Mouse (Mus musculus) CH12.LX (cell line): ENCODE data around the gene Setd6. TPM values are rescaled to one million over a fixed set of nuclear protein-coding genes. Genes with fewer than 3 reads are reported as not detected.

Source experiments
- DNase-seq: peaks from one replicate; pipeline ENCODE4 v3.0.0-alpha.2; 2013; ENCODE audit errors: extremely low read depth
- H3K27ac ChIP-seq: 2 replicates; pipeline ENCODE4 v1.5.1; 2012; ENCODE audit warnings: low read depth, mild to moderate bottlenecking, control low read depth, moderate library complexity; ENCODE audit not compliant: insufficient read depth
- H3K27me3 ChIP-seq: replicated peaks from 2 replicates; pipeline ENCODE3; 2012; ENCODE audit warnings: inconsistent platforms
- H3K36me3 ChIP-seq, 2 experiments: replicated peaks in 1 of 2; 2 replicates each; pipeline versions ENCODE3 to v1.6.1; 2012; ENCODE audit warnings: inconsistent platforms in 1 of 2, low read length in 1 of 2, mild to moderate bottlenecking in 1 of 2, mixed read lengths in 1 of 2, moderate library complexity in 1 of 2; ENCODE audit not compliant: control insufficient read depth in 1 of 2, insufficient read depth in 1 of 2
- H3K4me1 ChIP-seq, 2 experiments: 2 replicates each; pipeline ENCODE4 v1.6.1; 2012; ENCODE audit warnings: inconsistent platforms in 1 of 2, moderate library complexity in 1 of 2; ENCODE audit not compliant: insufficient read depth in 2 of 2, control insufficient read depth in 1 of 2
- H3K4me2 ChIP-seq: 2 replicates; pipeline ENCODE4 v1.6.1; 2012; ENCODE audit warnings: low read depth, mild to moderate bottlenecking, control low read depth; ENCODE audit not compliant: poor library complexity, insufficient read depth, severe bottlenecking
- H3K4me3 ChIP-seq, 3 experiments: fragments of 150-350 bp in 1 of 3; sonication (generic) in 1 of 3; replicated peaks in 1 of 3; 2 replicates each; pipeline versions ENCODE3 to v1.5.1; 2011 to 2012; ENCODE audit warnings: low read depth in 2 of 3, low read length in 2 of 3, mild to moderate bottlenecking in 2 of 3, moderate library complexity in 2 of 3, control low read depth in 1 of 3, improper control_type of control experiment in 1 of 3, inconsistent platforms in 1 of 3, mixed read lengths in 1 of 3; ENCODE audit not compliant: poor library complexity in 1 of 3
- H3K79me2 ChIP-seq: replicated peaks from 2 replicates; pipeline ENCODE4 v1.6.1; 2012; ENCODE audit warnings: mild to moderate bottlenecking, moderate library complexity; ENCODE audit not compliant: control insufficient read depth, poor library complexity, insufficient read depth, severe bottlenecking; ENCODE audit errors: extremely low read depth
- H3K9ac ChIP-seq: 2 replicates; pipeline ENCODE4 v1.6.1; 2012; ENCODE audit warnings: low read depth, mild to moderate bottlenecking, control low read depth, moderate library complexity; ENCODE audit not compliant: insufficient read depth
- H3K9me3 ChIP-seq: replicated peaks from 2 replicates; pipeline ENCODE3; 2012; ENCODE audit warnings: low read length, inconsistent platforms, mixed read lengths
- BHLHE40 ChIP-seq: IDR thresholded peaks from 2 replicates; pipeline ENCODE4 v1.6.1; 2011; ENCODE audit warnings: mild to moderate bottlenecking, low read depth, low read length, improper control_type of control experiment
- CHD2 ChIP-seq: IDR thresholded peaks from 2 replicates; pipeline ENCODE4 v1.6.1; 2011; ENCODE audit warnings: low read length, improper control_type of control experiment
- ELF1 ChIP-seq: IDR thresholded peaks from 2 replicates; pipeline ENCODE4 v1.6.1; 2014; ENCODE audit warnings: low read depth, mild to moderate bottlenecking, inconsistent platforms, low read length, improper control_type of control experiment
- ETS1 ChIP-seq: conservative IDR thresholded peaks from 2 replicates; pipeline ENCODE4 v1.6.1; 2012; ENCODE audit warnings: low read depth, mild to moderate bottlenecking, inconsistent platforms, low read length, improper control_type of control experiment, moderate library complexity
- HCFC1 ChIP-seq: IDR thresholded peaks from 2 replicates; pipeline ENCODE4 v1.6.1; 2012; ENCODE audit warnings: low read depth, mild to moderate bottlenecking, inconsistent platforms, low read length, improper control_type of control experiment
- IRF4 ChIP-seq: IDR thresholded peaks from 2 replicates; pipeline ENCODE4 v1.6.1; 2014; ENCODE audit warnings: low read depth, mild to moderate bottlenecking, inconsistent platforms, low read length, improper control_type of control experiment
- JUN ChIP-seq: IDR thresholded peaks from 2 replicates; pipeline ENCODE4 v1.6.1; 2011; ENCODE audit warnings: low read depth, mild to moderate bottlenecking, low read length, improper control_type of control experiment, moderate library complexity; ENCODE audit not compliant: insufficient read depth
- KAT2A ChIP-seq: IDR thresholded peaks from 2 replicates; pipeline ENCODE4 v1.6.1; 2012; ENCODE audit warnings: low read length, improper control_type of control experiment, inconsistent platforms; ENCODE audit not compliant: insufficient replicate concordance
- MAFK ChIP-seq: IDR thresholded peaks from 2 replicates; pipeline ENCODE4 v1.6.1; 2011; ENCODE audit warnings: low read length, improper control_type of control experiment; ENCODE audit not compliant: insufficient replicate concordance
- MAZ ChIP-seq: IDR thresholded peaks from 2 replicates; pipeline ENCODE4 v1.6.1; 2012; ENCODE audit warnings: low read depth, mild to moderate bottlenecking, inconsistent platforms, low read length, improper control_type of control experiment, moderate library complexity
- MEF2A ChIP-seq: IDR thresholded peaks from 2 replicates; pipeline ENCODE4 v1.6.1; 2014; ENCODE audit warnings: low read depth, mild to moderate bottlenecking, inconsistent platforms, low read length, improper control_type of control experiment, borderline replicate concordance
- MYC ChIP-seq: IDR thresholded peaks from 2 replicates; pipeline ENCODE4 v1.6.1; 2011; ENCODE audit warnings: low read depth, mild to moderate bottlenecking, improper control_type of control experiment, low read length
- NRF1 ChIP-seq: IDR thresholded peaks from 2 replicates; pipeline ENCODE4 v1.6.1; 2014; ENCODE audit warnings: low read depth, mild to moderate bottlenecking, inconsistent platforms, low read length, improper control_type of control experiment, moderate library complexity
- PAX5 ChIP-seq: IDR thresholded peaks from 2 replicates; pipeline ENCODE4 v1.6.1; 2012; ENCODE audit warnings: low read length, inconsistent platforms, mixed read lengths
- RAD21 ChIP-seq: IDR thresholded peaks from 2 replicates; pipeline ENCODE4 v1.6.1; 2011; ENCODE audit warnings: low read depth, mild to moderate bottlenecking, low read length, improper control_type of control experiment, moderate library complexity
- SIN3A ChIP-seq: IDR thresholded peaks from 2 replicates; pipeline ENCODE4 v1.6.1; 2012; ENCODE audit warnings: low read length, improper control_type of control experiment, inconsistent platforms
- SMC3 ChIP-seq: IDR thresholded peaks from 2 replicates; pipeline ENCODE4 v1.6.1; 2011; ENCODE audit warnings: low read depth, low read length, improper control_type of control experiment
- TBP ChIP-seq: conservative IDR thresholded peaks from 2 replicates; pipeline ENCODE4 v1.6.1; 2011; ENCODE audit warnings: low read depth, low read length, improper control_type of control experiment
- TCF12 ChIP-seq: IDR thresholded peaks from 2 replicates; pipeline ENCODE4 v1.6.1; 2014; ENCODE audit warnings: low read depth, mild to moderate bottlenecking, inconsistent platforms, low read length, improper control_type of control experiment
- UBTF ChIP-seq: IDR thresholded peaks from 2 replicates; pipeline ENCODE4 v1.6.1; 2012; ENCODE audit warnings: low read depth, mild to moderate bottlenecking, inconsistent platforms, low read length, improper control_type of control experiment, moderate library complexity
- USF2 ChIP-seq: conservative IDR thresholded peaks from 2 replicates; pipeline ENCODE4 v1.6.1; 2011; ENCODE audit warnings: low read depth, low read length, improper control_type of control experiment
- ZKSCAN1 ChIP-seq: IDR thresholded peaks from 2 replicates; pipeline ENCODE4 v1.6.1; 2012; ENCODE audit warnings: low read depth, inconsistent platforms, low read length, improper control_type of control experiment, borderline replicate concordance
- ZNF384 ChIP-seq: IDR thresholded peaks from 2 replicates; pipeline ENCODE4 v1.6.1; 2012; ENCODE audit warnings: low read depth, low read length, improper control_type of control experiment, inconsistent platforms
- dilution Hi-C: fragments of 300-500 bp; cut with MboI; formaldehyde crosslinking; loops from 2 replicates; pipeline ENCODE4 v1.14.3; 2020; ENCODE audit warnings: low sequenced_read_pairs; ENCODE audit not compliant: extremely low pct_unique_long_range_greater_than_20kb, extremely low pct_ligation_motif_present
- in situ Hi-C: fragments of 300-500 bp; cut with MboI; formaldehyde crosslinking; loops from 3 replicates; pipeline ENCODE4 v1.14.3; 2019; ENCODE audit warnings: low sequenced_read_pairs, low pct_ligation_motif_present, low pct_unique_long_range_greater_than_20kb, mixed read lengths
- polyA plus RNA-seq: library from polyadenylated mRNA; unstranded; fragments of >175 nt; gene quantifications from 2 replicates; pipeline ENCODE4 v1.2.1, GENCODE M21; 2012; ENCODE audit warnings: low read depth; ENCODE audit not compliant: insufficient read length
- total RNA-seq, 2 experiments: library from RNA; depleted of rRNA; stranded (reverse); fragments of 300-350 nt in 1 of 2; fragments of >200 nt in 1 of 2; gene quantifications; 2 replicates each; pipeline ENCODE4 v1.2.3; 2012 to 2014

Setd6 gene
- total and polyA plus RNA-seq, 3 experiments = 29.6 to 50.6 (median 29.7) TPM

GRCm38 (mm10) chr8:95668163-95668958 lies 47.3 kb upstream of the Setd6 start:
- no peak for DNase-seq
- H3K9ac ChIP-seq = no peak overlapping the region
- in situ Hi-C loops = no loop called here
- dilution Hi-C loops = no loop called here
- no peak overlapping the region for H3K4me2 ChIP-seq
- no peaks in the 10 kb centered on the region for H3K9me3 ChIP-seq
- peaks cover 15 to 29% of the 10 kb centered on the region in 2 experiments for H3K4me1 ChIP-seq
- no peak overlapping the region for H3K27ac ChIP-seq
- no peaks in the 10 kb centered on the region for H3K36me3 ChIP-seq
- no peaks in the 10 kb centered on the region for H3K79me2 ChIP-seq
- TF ChIP-seq JUN = no peak
- TF ChIP-seq HCFC1 = no peak
- no peak for TF ChIP-seq PAX5
- no peak for TF ChIP-seq TCF12
- no peak for TF ChIP-seq SMC3
- TF ChIP-seq SIN3A = no peak
- TF ChIP-seq RAD21 = no peak
- TF ChIP-seq USF2 = no peak
- no peak for TF ChIP-seq ZNF384
- TF ChIP-seq CHD2 = no peak
- no peak for TF ChIP-seq ZKSCAN1
- no peak for TF ChIP-seq MAZ
- TF ChIP-seq ELF1 = no peak
- no peak for TF ChIP-seq TBP
- TF ChIP-seq ETS1 = no peak
- TF ChIP-seq IRF4 = no peak
- TF ChIP-seq NRF1 = no peak
- H3K4me3 ChIP-seq = no peak overlapping the region
- no peaks in the 10 kb centered on the region for H3K27me3 ChIP-seq

- H3K9me3 ChIP-seq = no peaks in the 10 kb centered on the region
- no peaks in the 10 kb centered on the region for H3K27me3 ChIP-seq
- no peaks in the 10 kb centered on the region for H3K79me2 ChIP-seq
- H3K36me3 ChIP-seq = no peaks in the 10 kb centered on the region
- DNase-seq = no peak
- H3K4me1 ChIP-seq = peaks cover 20 to 38% of the 10 kb centered on the region in 2 experiments
- H3K4me2 ChIP-seq = no peak overlapping the region
- in situ Hi-C loops (no loop called here), dilution Hi-C loops (no loop called here)
- no peak overlapping the region for H3K27ac ChIP-seq
- no peak overlapping the region for H3K9ac ChIP-seq
- TF ChIP-seq UBTF (no peak), TBP (no peak), MEF2A (no peak), MYC (no peak), NRF1 (no peak), MAFK (no peak), KAT2A (no peak), BHLHE40 (no peak), PAX5 (no peak), ETS1 (no peak), ELF1 (no peak)
- H3K4me3 ChIP-seq = no peak overlapping the region
These were observed 45.7 kb upstream of the Setd6 start for GRCm38 (mm10) chr8:95669967-95670366.
